Mouse (Mus musculus): ENCODE measurements around the gene Iqca. TPM values are rescaled to one million over a fixed set of nuclear protein-coding genes. Genes with fewer than 3 reads are reported as not detected.
A peak's percentile ranks its signal among the peaks of the same experiment; 100 is the strongest.

Iqca gene
- polyA plus RNA-seq, 1 experiment from 2014 or later = 0.24 TPM

DNA sequence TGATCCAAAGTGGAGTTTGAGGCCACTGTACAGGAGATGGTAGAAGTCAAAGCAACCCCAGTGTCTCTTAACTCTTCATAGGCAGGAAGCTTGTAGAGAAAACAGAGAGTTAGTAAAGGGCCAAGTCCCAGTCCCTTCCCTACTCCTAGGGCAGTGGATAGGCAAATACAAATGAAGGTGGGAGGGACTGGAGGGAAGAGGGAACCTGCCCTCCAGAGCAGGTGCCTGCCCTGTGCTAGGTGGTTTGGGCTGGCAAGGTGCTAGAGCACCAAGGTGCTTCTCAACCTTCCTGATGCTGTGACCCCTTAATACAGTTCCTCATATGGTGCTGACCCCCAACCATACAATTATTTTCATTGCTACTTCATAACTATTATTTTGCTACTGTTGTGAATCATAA, 24.4 kb upstream of the Iqca start:
- Histone ChIP-seq H3K36me3 (no peaks in the 10 kb centered on the region), H3K4me2 (replicated peaks) (no peak overlapping the region), H3K27ac (no peak overlapping the region), H3K9me3 (no peaks in the 10 kb centered on the region), H3K4me1 (replicated peaks) (no peaks in the 10 kb centered on the region), H3K27me3 (replicated peaks) (no peaks in the 10 kb centered on the region), H3K4me3 (replicated peaks) (no peak overlapping the region), H3K9ac (no peak overlapping the region)
- no peak for ATAC-seq

DNA sequence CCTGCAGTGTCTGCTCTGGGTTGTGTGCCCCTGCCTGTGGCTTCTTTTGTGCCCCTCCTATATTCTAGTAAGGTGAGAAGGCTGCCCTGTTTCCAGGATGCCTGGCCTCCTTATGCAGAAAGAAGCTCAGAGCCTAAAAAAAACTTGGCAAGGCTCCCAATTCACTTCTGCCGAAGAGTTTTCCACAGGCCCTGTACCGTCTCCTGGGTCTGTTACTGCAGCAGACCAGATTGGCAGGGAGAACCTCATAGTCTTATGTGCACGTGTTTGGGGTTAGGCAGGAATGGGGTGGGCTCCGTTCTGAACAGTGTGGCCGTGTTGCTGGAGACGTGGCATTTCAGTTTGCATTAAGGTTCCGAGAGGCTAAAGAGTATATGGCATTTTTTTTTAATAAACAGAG, 23.0 kb upstream of the Iqca start:
- Histone ChIP-seq H3K27ac (no peak overlapping the region), H3K9me3 (no peaks in the 10 kb centered on the region), H3K27me3 (replicated peaks) (no peaks in the 10 kb centered on the region), H3K4me3 (replicated peaks) (no peak overlapping the region), H3K9ac (no peak overlapping the region), H3K4me1 (replicated peaks) (no peaks in the 10 kb centered on the region), H3K4me2 (replicated peaks) (no peak overlapping the region), H3K36me3 (no peaks in the 10 kb centered on the region)
- ATAC-seq = no peak
- 38% methylated on average over 7 of the region's 7 CpGs for WGBS

DNA sequence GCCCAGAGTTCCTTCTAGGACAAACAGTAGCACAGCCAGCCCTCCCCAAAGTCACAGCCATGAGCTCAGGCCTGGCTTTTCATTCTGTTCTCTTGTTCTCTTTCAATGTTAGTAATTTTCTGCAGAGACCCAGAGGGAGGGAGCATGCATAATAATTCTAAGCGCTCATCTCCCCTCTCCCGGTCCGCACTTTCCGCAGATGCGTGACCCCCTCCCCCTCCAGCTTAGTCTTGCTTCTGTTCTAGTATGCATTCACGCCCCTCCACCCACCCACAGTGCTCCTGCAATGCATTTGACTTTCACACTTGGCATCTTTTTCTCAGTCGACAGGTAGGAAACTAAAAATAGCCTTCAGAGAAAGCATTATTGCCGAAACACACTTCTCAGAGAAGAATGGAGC, 21.1 kb upstream of the Iqca start:
- Histone ChIP-seq H3K9me3 (no peaks in the 10 kb centered on the region), H3K27ac (no peak overlapping the region), H3K27me3 (replicated peaks) (no peaks in the 10 kb centered on the region), H3K4me2 (replicated peaks) (no peak overlapping the region), H3K4me1 (replicated peaks) (no peaks in the 10 kb centered on the region), H3K9ac (no peak overlapping the region), H3K4me3 (replicated peaks) (no peak overlapping the region), H3K36me3 (no peaks in the 10 kb centered on the region)
- WGBS = 72% methylated on average over 8 of the region's 8 CpGs
- no peak for ATAC-seq

DNA sequence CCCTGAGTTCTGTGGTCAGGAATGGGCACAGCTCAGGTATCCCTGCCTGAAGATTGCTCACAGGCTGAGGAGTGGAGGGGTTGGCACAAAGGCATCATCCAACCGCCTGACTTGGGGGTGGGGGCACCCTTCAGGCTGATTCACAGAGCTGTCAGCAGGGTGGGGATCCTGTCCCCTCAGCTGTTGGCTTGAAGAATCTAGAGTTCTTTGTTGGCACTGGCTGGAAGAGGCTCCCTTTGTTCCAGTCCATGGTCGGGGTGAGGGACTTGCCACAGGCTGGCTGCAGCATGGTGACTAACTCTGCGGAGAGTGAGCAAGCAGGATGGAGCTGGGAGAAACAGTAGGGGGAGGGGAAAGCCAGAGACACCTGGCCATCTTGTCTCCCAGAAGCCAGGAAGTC, 11.1 kb upstream of the Iqca start:
- Histone ChIP-seq H3K4me1 (replicated peaks) (peaks cover 5% of the 10 kb centered on the region; the same call in 1 of the 2 replicates), H3K36me3 (no peaks in the 10 kb centered on the region), H3K27ac (no peak overlapping the region), H3K27me3 (replicated peaks) (no peaks in the 10 kb centered on the region), H3K9me3 (no peaks in the 10 kb centered on the region), H3K4me3 (replicated peaks) (no peak overlapping the region), H3K4me2 (replicated peaks) (no peak overlapping the region), H3K9ac (no peak overlapping the region)
- WGBS = 70% methylated on average over 3 of the region's 3 CpGs
- ATAC-seq = no peak

DNA sequence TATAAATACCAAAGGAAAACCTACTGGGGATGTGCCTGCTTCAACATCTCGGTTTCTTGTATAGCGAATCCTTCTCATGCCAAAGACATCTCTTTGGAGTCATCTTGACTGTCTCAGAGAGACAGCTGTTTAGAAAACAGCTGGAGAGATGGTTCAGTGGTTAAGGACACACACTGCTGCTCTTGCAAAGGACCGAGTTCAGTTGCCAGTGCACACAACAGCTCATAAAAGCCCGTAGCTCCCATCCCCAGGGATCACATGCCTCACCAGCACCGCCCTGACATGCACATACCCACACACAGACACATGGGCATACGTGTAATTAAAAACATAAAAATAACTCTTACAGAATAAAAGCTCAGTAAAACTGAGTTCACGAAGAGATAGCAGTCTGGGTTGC, 10.0 kb upstream of the Iqca start:
- no peaks in the 10 kb centered on the region for H3K36me3 ChIP-seq
- H3K4me3 ChIP-seq (replicated peaks) = no peak overlapping the region
- H3K4me2 ChIP-seq (replicated peaks) = no peak overlapping the region
- no peaks in the 10 kb centered on the region for H3K9me3 ChIP-seq
- H3K27ac ChIP-seq = no peak overlapping the region
- H3K4me1 ChIP-seq (replicated peaks) = peaks cover 5% of the 10 kb centered on the region; the same call in 1 of the 2 replicates
- no peaks in the 10 kb centered on the region for H3K27me3 ChIP-seq (replicated peaks)
- no peak overlapping the region for H3K9ac ChIP-seq
- WGBS = 68% methylated on average over 7 of the region's 7 CpGs
- no peak for ATAC-seq

DNA sequence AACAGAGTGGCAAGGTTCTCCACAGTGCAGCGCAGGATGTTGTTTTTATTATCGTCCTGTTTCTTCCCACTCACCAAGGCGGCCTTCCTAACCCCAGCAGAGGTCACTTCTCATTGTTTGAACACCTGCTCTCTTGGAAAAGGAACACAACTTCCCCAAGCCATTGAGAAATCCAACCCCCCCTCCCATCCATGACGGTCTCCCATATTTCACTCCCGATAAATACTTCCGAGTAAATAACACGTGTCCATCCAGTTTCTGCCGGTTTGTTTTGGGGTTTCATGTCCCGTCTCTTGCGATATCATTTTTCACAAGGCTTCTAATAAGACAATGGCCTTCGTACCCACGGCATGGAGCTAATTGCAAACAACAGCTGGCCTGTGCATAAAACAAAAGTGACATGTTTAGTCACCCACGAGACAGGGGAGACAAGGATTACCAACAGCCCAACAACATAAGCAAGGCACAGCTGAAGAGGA, 9.2 kb upstream of the Iqca start:
- Histone ChIP-seq H3K36me3 (no peaks in the 10 kb centered on the region), H3K4me2 (replicated peaks) (no peak overlapping the region), H3K27ac (no peak overlapping the region), H3K4me3 (replicated peaks) (no peak overlapping the region), H3K9me3 (no peaks in the 10 kb centered on the region), H3K4me1 (replicated peaks) (peaks cover 8% of the 10 kb centered on the region; the same call in 1 of the 2 replicates), H3K27me3 (replicated peaks) (no peaks in the 10 kb centered on the region), H3K9ac (no peak overlapping the region)
- 48% methylated on average over 13 of the region's 13 CpGs for WGBS
- ATAC-seq = no peak

DNA sequence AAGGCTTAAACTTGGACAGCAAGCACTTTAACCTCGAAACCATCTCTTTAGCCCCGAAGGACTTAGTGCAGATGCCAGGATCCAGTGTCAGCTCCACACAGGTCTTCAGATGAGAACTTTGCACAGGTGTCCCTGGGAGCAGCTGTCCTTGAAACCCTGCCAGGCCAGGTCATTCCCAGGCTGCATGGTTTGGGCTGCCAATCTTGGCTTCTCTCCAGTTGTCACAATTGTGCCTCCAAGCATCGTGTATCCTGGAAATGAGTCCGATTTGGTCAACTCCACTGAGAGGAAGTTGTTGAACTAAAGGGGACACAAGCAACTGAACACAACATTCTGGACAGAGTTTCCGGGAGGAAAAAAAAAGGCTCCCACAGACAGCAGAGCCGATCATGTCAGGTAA, 8.4 kb upstream of the Iqca start:
- Histone ChIP-seq H3K27me3 (replicated peaks) (no peaks in the 10 kb centered on the region), H3K4me2 (replicated peaks) (no peak overlapping the region), H3K9me3 (no peaks in the 10 kb centered on the region), H3K36me3 (no peaks in the 10 kb centered on the region), H3K27ac (no peak overlapping the region), H3K4me3 (replicated peaks) (no peak overlapping the region), H3K9ac (no peak overlapping the region), H3K4me1 (replicated peaks) (peaks cover 8% of the 10 kb centered on the region; the same call in 1 of the 2 replicates)
- 76% methylated on average over 6 of the region's 6 CpGs for WGBS
- ATAC-seq = no peak

DNA sequence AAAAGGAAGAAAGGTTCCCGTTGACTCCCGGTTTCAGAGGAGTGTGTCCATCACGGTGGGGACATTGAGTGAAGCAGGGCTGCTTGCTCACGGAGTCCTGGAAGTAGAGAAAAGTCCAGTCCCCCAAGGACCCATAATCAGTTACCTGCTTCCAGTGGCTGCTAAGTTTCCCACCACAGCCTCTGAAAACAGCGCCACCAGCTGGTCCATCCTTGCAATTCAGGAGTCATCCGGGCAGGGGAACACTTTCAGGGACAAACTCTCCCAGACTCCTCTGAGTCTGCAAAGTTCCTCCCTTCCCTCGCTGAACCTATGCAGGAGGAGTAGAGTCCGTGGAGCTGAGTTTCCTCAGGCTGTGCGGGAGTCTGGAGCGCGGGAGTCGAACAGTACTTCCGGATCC, 6.7 kb upstream of the Iqca start:
- Histone ChIP-seq H3K4me1 (replicated peaks) (peaks cover 6% of the 10 kb centered on the region; the same call in 1 of the 2 replicates), H3K9me3 (no peaks in the 10 kb centered on the region), H3K4me3 (replicated peaks) (no peak overlapping the region), H3K27me3 (replicated peaks) (no peaks in the 10 kb centered on the region), H3K27ac (no peak overlapping the region), H3K36me3 (no peaks in the 10 kb centered on the region), H3K4me2 (replicated peaks) (no peak overlapping the region), H3K9ac (no peak overlapping the region)
- no peak for ATAC-seq
- 42% methylated on average over 13 of the region's 13 CpGs for WGBS

DNA sequence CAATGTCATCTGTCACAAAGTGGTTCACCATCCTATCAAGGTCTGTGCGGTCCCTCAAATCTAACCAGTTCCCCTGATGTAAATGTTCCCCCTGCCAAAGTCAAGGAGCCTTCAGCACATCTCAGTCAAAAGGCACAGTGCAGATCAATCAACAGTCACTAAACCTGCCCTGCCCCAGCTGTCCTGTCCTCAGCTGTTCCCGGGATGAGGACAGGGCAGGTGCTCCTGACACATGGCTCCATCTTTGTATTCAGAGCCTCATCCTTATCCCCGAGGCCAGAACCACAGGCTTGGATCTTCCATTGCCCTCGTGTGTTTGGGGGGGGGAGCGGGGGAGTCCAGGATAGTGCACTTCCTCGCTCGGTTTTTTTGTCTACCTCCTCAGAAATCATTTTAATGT, 3.4 kb upstream of the Iqca start:
- Histone ChIP-seq H3K9ac (no peak overlapping the region), H3K4me1 (replicated peaks) (peaks cover 21% of the 10 kb centered on the region), H3K36me3 (no peaks in the 10 kb centered on the region), H3K27me3 (replicated peaks) (no peaks in the 10 kb centered on the region), H3K27ac (no peak overlapping the region), H3K9me3 (no peaks in the 10 kb centered on the region), H3K4me2 (replicated peaks) (no peak overlapping the region), H3K4me3 (replicated peaks) (no peak overlapping the region)
- ATAC-seq = no peak
- 56% methylated on average over 7 of the region's 7 CpGs for WGBS

DNA sequence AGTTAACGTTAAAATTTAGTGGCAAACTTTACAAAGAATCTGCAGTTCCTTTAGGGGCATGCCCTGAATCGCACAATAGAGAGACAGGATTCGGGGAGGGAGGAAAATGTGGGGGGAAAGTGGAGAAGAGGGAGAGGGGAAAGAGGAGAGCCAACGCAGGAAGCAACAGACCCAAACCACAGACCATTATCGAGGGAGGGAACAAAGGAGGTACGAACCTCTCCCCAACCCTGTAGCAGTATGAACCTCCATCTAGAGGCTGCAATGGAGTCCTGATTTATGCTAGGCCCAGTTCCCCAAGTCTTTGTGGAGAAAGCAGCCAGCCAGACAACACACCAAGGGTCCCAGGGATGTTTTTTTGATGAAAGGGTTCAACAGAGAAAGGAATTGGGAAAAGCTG, 586 bp upstream of the Iqca start:
- no peaks in the 10 kb centered on the region for H3K27me3 ChIP-seq (replicated peaks)

DNA sequence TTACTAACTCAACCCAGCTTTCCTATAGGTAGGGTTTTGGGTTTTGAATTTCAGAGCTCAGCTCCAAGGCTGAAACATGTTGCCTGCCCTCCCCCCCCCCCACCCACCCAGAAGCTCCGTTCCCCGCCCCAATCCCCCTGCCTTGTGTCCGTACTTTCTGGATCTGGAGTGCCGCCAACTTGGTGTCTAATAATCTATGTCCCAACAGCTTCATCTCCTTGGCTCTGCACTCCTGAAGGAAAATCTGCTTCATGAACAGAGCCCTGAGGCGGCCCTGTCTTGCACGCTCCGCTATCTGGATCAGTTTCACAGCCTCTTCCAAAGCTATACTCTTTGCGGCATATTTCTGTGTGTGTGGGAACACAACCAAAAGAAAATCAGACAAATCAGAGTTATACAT, 13.5 kb downstream of the Iqca start:
- 0 out of 2 replicates have a peak, but pooled peaks cover 7% of the 10 kb centered on the region for H3K4me1 ChIP-seq (replicated peaks)
- WGBS = 61% methylated on average over 8 of the region's 8 CpGs
- no peak overlapping the region for H3K4me2 ChIP-seq (replicated peaks)
- ATAC-seq = no peak
- H3K27ac ChIP-seq = no peak overlapping the region
- H3K36me3 ChIP-seq = no peaks in the 10 kb centered on the region
- H3K9me3 ChIP-seq = no peaks in the 10 kb centered on the region
- no peaks in the 10 kb centered on the region for H3K27me3 ChIP-seq (replicated peaks)
- no peak overlapping the region for H3K9ac ChIP-seq
- H3K4me3 ChIP-seq (replicated peaks) = no peak overlapping the region

More for the DNA sequence above, 586 bp upstream of the Iqca start:
- Histone ChIP-seq H3K9ac (no peak overlapping the region), H3K36me3 (no peaks in the 10 kb centered on the region), H3K27ac (peak overlapping the region; percentile 60), H3K9me3 (no peaks in the 10 kb centered on the region), H3K4me1 (replicated peaks) (peaks cover 21% of the 10 kb centered on the region), H3K4me2 (replicated peaks) (peak overlapping the region; percentile 54), H3K4me3 (replicated peaks) (no peak overlapping the region)
- ATAC-seq = peak; percentile 52
- 13% methylated on average over 6 of the region's 6 CpGs for WGBS

DNA sequence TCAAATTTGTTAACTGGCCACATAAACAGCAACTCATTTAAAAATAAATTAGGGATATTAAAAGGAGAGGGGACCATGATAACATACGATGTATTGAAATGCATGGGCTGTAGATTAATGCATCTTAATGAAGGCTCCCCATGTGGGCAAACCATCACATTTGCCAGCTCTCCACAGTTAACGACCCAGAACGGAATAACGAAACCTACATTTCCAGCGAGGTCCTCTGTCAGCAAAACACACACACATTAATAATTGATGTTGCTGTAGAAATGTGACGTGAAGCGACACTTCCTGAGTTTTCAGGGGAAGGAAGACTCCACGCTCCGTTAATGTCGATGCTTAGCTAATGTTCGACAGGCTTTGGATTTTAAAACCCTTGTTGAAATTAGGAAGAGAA, 20.8 kb downstream of the Iqca start:
- Histone ChIP-seq H3K36me3 (no peaks in the 10 kb centered on the region), H3K9me3 (no peaks in the 10 kb centered on the region), H3K27me3 (replicated peaks) (no peaks in the 10 kb centered on the region), H3K4me2 (replicated peaks) (no peak overlapping the region), H3K4me1 (replicated peaks) (0 out of 2 replicates have a peak, but pooled peaks cover 4% of the 10 kb centered on the region), H3K9ac (no peak overlapping the region), H3K4me3 (replicated peaks) (no peak overlapping the region), H3K27ac (no peak overlapping the region)
- 79% methylated on average over 11 of the region's 11 CpGs for WGBS
- ATAC-seq = no peak

DNA sequence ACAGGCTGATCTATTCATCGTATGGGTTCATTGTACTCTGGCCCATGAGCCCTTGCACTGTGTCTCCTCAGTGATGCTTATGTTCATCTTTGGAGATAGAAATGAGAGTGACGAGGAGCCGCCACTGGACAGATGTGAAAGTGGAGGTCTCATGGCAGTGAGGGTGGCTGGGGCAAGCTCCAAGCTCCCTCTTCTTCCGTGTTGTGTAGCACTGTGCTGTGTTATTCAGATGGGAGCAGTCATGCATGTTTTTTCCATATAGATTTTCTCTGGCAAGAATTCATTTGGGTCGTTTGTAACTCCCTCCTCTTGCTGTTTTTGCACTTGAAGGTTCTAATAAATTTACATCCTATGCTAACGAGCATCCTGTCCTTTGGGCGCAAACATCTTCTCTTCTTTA, 21.2 kb downstream of the Iqca start:
- no peak overlapping the region for H3K4me2 ChIP-seq (replicated peaks)
- no peak overlapping the region for H3K4me3 ChIP-seq (replicated peaks)
- WGBS = 87% methylated on average over 7 of the region's 7 CpGs
- no peak overlapping the region for H3K9ac ChIP-seq
- no peaks in the 10 kb centered on the region for H3K27me3 ChIP-seq (replicated peaks)
- H3K27ac ChIP-seq = no peak overlapping the region
- ATAC-seq = no peak
- H3K4me1 ChIP-seq (replicated peaks) = 0 out of 2 replicates have a peak, but pooled peaks cover 4% of the 10 kb centered on the region
- no peaks in the 10 kb centered on the region for H3K9me3 ChIP-seq
- no peaks in the 10 kb centered on the region for H3K36me3 ChIP-seq
